Mouse (Mus musculus) ES-Bruce4 (cell line): ENCODE results near the gene Epha8. TPM values are rescaled to one million over a fixed set of nuclear protein-coding genes. Genes with fewer than 3 reads are reported as not detected.

Source experiments
- H3K27ac ChIP-seq: 2 replicates; pipeline ENCODE4 v1.5.1; 2012; ENCODE audit warnings: low read length, inconsistent platforms; ENCODE audit not compliant: insufficient read depth
- H3K27me3 ChIP-seq: 2 replicates; pipeline ENCODE4 v1.6.1; 2012; ENCODE audit warnings: mild to moderate bottlenecking, low read length, inconsistent platforms; ENCODE audit not compliant: control insufficient read depth, poor library complexity, insufficient read depth, severe bottlenecking
- H3K36me3 ChIP-seq: 2 replicates; pipeline ENCODE4 v1.6.1; 2012; ENCODE audit warnings: inconsistent platforms, mild to moderate bottlenecking, low read length, moderate library complexity; ENCODE audit not compliant: control insufficient read depth, poor library complexity, insufficient read depth, severe bottlenecking
- H3K4me1 ChIP-seq: one replicate; pipeline ENCODE4 v1.8.1; 2011; ENCODE audit warnings: low read length; ENCODE audit not compliant: control insufficient read depth, insufficient read depth
- H3K4me3 ChIP-seq: 2 replicates; pipeline ENCODE4 v1.5.1; 2011; ENCODE audit warnings: low read depth, mild to moderate bottlenecking, low read length
- H3K9ac ChIP-seq: 2 replicates; pipeline ENCODE4 v1.6.1; 2012; ENCODE audit warnings: low read depth, mild to moderate bottlenecking, inconsistent platforms; ENCODE audit not compliant: poor library complexity, severe bottlenecking
- H3K9me3 ChIP-seq: replicated peaks from 2 replicates; pipeline ENCODE4 v1.6.1; 2012; ENCODE audit warnings: mild to moderate bottlenecking, low read length, inconsistent platforms; ENCODE audit not compliant: control insufficient read depth, poor library complexity, insufficient read depth, severe bottlenecking
- CTCF ChIP-seq: IDR thresholded peaks from one replicate; pipeline ENCODE4 v1.8.1; 2011; ENCODE audit warnings: low read depth, low read length
- EP300 ChIP-seq: IDR thresholded peaks from 2 replicates; pipeline ENCODE4 v1.6.1; 2011; ENCODE audit warnings: low read depth, low read length; ENCODE audit not compliant: insufficient read depth
- POLR2A ChIP-seq: IDR thresholded peaks from one replicate; pipeline ENCODE4 v1.8.1; 2011; ENCODE audit warnings: low read length; ENCODE audit not compliant: insufficient read depth
- polyA plus RNA-seq: library from polyadenylated mRNA; stranded (reverse); fragments of >200 nt; gene quantifications from 2 replicates; pipeline ENCODE4 v1.2.4, GENCODE M21; 2011; ENCODE audit warnings: low read depth; ENCODE audit not compliant: missing spikeins, insufficient read depth, insufficient read length

Epha8 gene
- polyA plus RNA-seq, 1 experiment: 0.72 TPM

DNA sequence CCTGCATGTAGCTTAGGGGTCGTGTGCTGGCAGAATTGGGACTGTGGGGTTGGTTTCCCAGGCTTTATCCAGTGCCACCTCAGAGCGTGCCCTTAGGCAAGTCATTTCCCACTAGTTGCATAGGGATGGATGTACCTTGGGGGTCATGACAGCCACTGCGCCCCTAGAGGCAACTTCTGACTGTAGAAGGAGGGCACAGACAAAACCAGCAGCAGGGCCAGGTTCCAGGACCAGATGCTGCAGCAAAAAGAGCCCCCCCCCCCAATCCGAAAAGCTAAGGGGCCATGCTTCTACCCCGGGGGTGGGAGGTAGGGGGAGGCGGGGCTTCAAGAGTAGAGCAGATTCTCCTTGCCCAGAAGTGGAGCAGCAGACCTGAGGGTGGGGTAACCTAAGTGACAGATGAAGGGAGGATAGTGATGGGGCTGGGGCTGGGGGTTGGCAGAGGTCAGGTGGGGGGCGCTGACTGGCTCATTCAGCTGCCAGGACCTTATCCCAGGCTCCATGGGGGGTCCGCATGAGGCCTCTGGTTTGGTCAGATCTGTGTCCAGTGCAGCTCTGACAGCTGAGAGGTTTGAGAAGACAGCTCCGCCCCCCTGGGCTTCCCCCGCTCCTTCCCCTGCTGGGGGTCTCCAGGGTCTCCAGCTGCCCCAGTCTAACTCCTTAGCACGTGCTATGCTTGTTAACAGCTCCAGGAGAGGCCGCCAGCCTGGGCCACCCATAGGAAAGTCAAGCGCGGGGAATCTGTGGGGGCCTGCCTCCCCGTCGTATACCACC lies 13.1 kb upstream of the Epha8 start:
- Histone ChIP-seq H3K27me3 (no peaks in the 10 kb centered on the region), H3K9me3 (no peaks in the 10 kb centered on the region), H3K4me3 (no peak overlapping the region), H3K27ac (no peak overlapping the region), H3K4me1 (no peaks in the 10 kb centered on the region), H3K9ac (no peak overlapping the region), H3K36me3 (no peaks in the 10 kb centered on the region)
- TF ChIP-seq EP300 (no peak), CTCF (peak; percentile 48)

GRCm38 (mm10) chr4:136969096-136969495 lies 12.5 kb upstream of the Epha8 start:
- no peak overlapping the region for H3K4me3 ChIP-seq
- TF ChIP-seq POLR2A: no peak
- TF ChIP-seq CTCF: no peak
- TF ChIP-seq EP300: no peak
- no peaks in the 10 kb centered on the region for H3K27me3 ChIP-seq
- H3K9ac ChIP-seq: no peak overlapping the region
- no peak overlapping the region for H3K27ac ChIP-seq
- H3K9me3 ChIP-seq: no peaks in the 10 kb centered on the region
- no peaks in the 10 kb centered on the region for H3K4me1 ChIP-seq
- no peaks in the 10 kb centered on the region for H3K36me3 ChIP-seq

DNA sequence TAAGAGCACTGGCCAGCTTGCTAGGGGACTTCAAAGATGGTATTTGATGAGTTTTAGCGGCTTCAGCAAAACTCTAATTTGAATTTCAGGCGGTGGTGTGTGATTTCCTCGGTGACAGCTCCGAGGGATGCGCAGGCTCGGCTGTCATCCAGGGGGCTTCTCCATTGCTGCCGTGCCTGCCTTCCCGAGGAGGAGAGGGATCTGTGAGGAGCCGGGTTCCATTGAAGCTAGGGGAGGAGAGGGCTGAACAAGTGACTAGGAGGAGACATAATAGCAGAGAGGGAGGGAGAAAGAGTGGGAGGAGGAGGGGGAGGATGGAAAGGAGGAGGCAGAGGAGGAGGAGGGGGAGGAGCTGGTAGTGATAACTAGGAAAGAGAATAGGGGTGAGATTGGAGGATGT lies 10.9 kb upstream of the Epha8 start:
- Histone ChIP-seq H3K4me3 (no peak overlapping the region), H3K9ac (no peak overlapping the region), H3K36me3 (no peaks in the 10 kb centered on the region), H3K9me3 (no peaks in the 10 kb centered on the region), H3K4me1 (no peaks in the 10 kb centered on the region), H3K27ac (no peak overlapping the region), H3K27me3 (no peaks in the 10 kb centered on the region)
- TF ChIP-seq POLR2A: no peak
- TF ChIP-seq EP300: no peak
- TF ChIP-seq CTCF: no peak

GRCm38 (mm10) chr4:136966493-136967390 lies 10.1 kb upstream of the Epha8 start:
- Histone ChIP-seq H3K9ac (no peak overlapping the region), H3K27me3 (no peaks in the 10 kb centered on the region), H3K4me3 (no peak overlapping the region), H3K4me1 (no peaks in the 10 kb centered on the region), H3K27ac (no peak overlapping the region), H3K36me3 (no peaks in the 10 kb centered on the region), H3K9me3 (no peaks in the 10 kb centered on the region)
- TF ChIP-seq CTCF: no peak
- TF ChIP-seq EP300: no peak
- TF ChIP-seq POLR2A: no peak

DNA sequence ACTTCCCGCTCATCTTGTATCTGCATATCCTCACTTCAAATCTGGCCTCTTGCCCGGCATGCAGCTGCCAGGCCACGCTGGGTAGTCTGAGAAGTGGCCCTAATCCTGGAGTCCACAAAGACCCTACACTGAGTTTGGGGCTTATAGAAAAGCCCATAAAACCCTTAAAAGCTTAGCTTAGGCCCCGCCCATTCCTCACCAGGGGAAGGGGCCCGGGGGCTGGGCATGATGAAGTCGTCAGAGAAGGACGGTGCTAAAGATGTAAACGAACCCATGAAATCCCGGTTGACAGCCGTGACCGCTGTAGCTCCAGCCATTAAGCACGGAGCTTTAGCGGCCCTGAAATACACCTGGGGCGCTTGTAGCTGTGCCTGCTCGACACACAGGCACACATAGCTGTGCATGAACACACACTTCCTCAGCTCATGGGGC lies 8.4 kb upstream of the Epha8 start:
- Histone ChIP-seq H3K9me3 (no peaks in the 10 kb centered on the region), H3K36me3 (no peaks in the 10 kb centered on the region), H3K27ac (no peak overlapping the region), H3K9ac (no peak overlapping the region), H3K4me1 (no peaks in the 10 kb centered on the region), H3K4me3 (no peak overlapping the region), H3K27me3 (no peaks in the 10 kb centered on the region)
- no peak for TF ChIP-seq POLR2A

DNA sequence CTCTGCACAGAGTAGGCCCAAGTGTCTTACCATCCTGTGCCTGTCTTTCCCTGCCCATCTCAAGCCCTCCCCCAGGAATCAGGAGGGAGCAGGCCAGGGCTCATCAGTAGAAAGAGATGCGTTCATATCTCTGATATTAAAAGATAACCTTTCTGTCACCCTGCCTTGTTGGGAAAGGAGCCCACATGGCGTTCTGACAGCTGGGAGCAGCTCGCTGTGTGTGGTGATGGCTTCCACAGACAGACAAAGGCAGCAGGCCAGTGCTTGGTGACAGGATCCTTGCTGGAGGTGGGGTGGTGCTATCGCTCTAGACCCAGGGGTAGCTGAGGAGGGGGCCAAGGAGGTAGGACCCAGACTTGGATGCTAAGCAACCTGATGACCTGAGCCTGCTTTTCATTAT lies 5.8 kb upstream of the Epha8 start:
- Histone ChIP-seq H3K36me3 (no peaks in the 10 kb centered on the region), H3K27me3 (no peaks in the 10 kb centered on the region), H3K9ac (no peak overlapping the region), H3K27ac (no peak overlapping the region), H3K4me3 (no peak overlapping the region), H3K4me1 (no peaks in the 10 kb centered on the region), H3K9me3 (no peaks in the 10 kb centered on the region)
- TF ChIP-seq CTCF (no peak), EP300 (no peak), POLR2A (no peak)
